Mouse (Mus musculus): ENCODE measurements around the gene Gm7029. TPM values are rescaled to one million over a fixed set of nuclear protein-coding genes. Genes with fewer than 3 reads are reported as not detected.
A peak's percentile ranks its signal among the peaks of the same experiment; 100 is the strongest.
"Not testable (repeated sequence)": the region's sequence is repeated elsewhere in the genome, so short reads cannot be mapped to it uniquely, and the experiment has no call there.

Gm7029 gene
- polyA plus RNA-seq, 2 experiments = not detected

- Histone ChIP-seq H3K4me2 (ENCODE audit: low read depth) (no peak overlapping the region), H3K4me3 (ENCODE audit: insufficient read depth in 1 of 2, low read depth in 2 of 2, low read length in 2 of 2) (no peak overlapping the region), H3K9me3 (ENCODE audit: control insufficient read depth, low read length) (no peaks in the 10 kb centered on the region), H3K9ac (replicated peaks) (no peak overlapping the region), H3K27me3 (ENCODE audit: control insufficient read depth, insufficient read depth, low read length) (no peaks in the 10 kb centered on the region), H3K4me1 (replicated peaks; ENCODE audit: control insufficient read depth in 2 of 2, insufficient read depth in 2 of 2, low read length in 1 of 2) (peaks cover 0 to 4% of the 10 kb centered on the region in 2 experiments; a peak in 1 of 4 replicates), H3K27ac (no peak overlapping the region), H3K36me3 (replicated peaks; ENCODE audit: control insufficient read depth, insufficient read depth, low read depth) (no peaks in the 10 kb centered on the region)
- WGBS (ENCODE audit: insufficient replicate concordance) = 28% methylated on average over 1 of the region's 1 CpGs
- DNase-seq (ENCODE audit: low read depth in 3 of 3, low spot score in 3 of 3) (no peak), ATAC-seq (ENCODE audit: insufficient read depth) (peak; percentile 50; the same call in 1 of the 2 replicates)
- TF ChIP-seq CTCF (IDR thresholded peaks at IDR 0.05; ENCODE audit: low read depth) (no peak), EP300 (IDR thresholded peaks at IDR 0.05; ENCODE audit: low read depth) (no peak)
These were observed 22.3 kb upstream of the Gm7029 start for GRCm38 (mm10) chr17:33851331-33851730.

- Histone ChIP-seq H3K9ac (replicated peaks) (no peak overlapping the region), H3K27ac (no peak overlapping the region), H3K4me1 (replicated peaks; ENCODE audit: control insufficient read depth in 2 of 2, insufficient read depth in 2 of 2, low read length in 1 of 2) (no peaks in the 10 kb centered on the region), H3K27me3 (ENCODE audit: control insufficient read depth, insufficient read depth, low read length) (no peaks in the 10 kb centered on the region), H3K36me3 (replicated peaks; ENCODE audit: control insufficient read depth, insufficient read depth, low read depth) (no peaks in the 10 kb centered on the region), H3K9me3 (ENCODE audit: control insufficient read depth, low read length) (no peaks in the 10 kb centered on the region), H3K4me2 (ENCODE audit: low read depth) (no peak overlapping the region), H3K4me3 (ENCODE audit: insufficient read depth in 1 of 2, low read depth in 2 of 2, low read length in 2 of 2) (no peak overlapping the region)
- ATAC-seq (ENCODE audit: insufficient read depth) = no peak
- no peak for TF ChIP-seq EP300 (IDR thresholded peaks at IDR 0.05; ENCODE audit: low read depth)
- TF ChIP-seq CTCF (IDR thresholded peaks at IDR 0.05; ENCODE audit: low read depth) = no peak
- WGBS (ENCODE audit: insufficient replicate concordance) = 69% methylated on average over 4 of the region's 4 CpGs
- no peak for DNase-seq (ENCODE audit: low read depth in 3 of 3, low spot score in 3 of 3)
These were observed 15.8 kb upstream of the Gm7029 start for GRCm38 (mm10) chr17:33857816-33858215.

DNA sequence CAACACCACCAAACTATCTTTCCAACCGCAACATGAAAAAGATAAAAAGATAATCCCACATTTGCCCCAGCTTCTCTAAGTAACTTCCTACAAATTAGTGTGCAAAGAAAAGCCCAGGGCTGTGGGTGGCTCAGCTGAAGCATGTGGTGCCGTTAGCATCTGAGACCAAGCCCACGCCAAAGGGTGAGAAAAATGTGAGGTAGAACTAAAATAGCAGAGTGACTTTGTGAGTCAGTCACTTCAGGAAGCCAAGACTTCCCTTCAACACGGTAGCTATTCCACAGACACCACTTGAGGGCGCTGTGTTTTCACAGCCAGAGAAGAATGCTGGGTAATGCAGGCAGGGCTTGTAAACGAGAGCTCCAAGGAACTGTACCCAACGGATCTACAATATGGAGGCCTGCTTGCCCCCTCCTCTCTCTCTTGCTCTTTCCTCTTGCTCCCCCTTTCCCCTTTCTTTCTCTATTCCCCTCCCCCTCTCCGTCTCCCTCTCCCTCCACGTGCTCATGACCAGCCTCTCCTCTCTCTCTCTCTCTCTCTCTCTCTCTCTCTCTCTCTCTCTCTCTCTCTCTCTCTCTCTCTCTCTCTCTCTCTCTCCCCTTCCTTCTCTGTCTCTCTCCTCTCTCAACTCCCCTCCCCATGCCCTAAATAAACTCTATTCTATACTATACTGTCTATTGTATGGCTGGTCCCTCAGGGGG lies 8.2 kb upstream of the Gm7029 start:
- ATAC-seq (ENCODE audit: insufficient read depth) = no peak
- 13% methylated on average over 9 of the region's 9 CpGs for WGBS (ENCODE audit: insufficient replicate concordance)
- no peak overlapping the region; a peak in 1 of 4 replicates for H3K4me3 ChIP-seq (ENCODE audit: insufficient read depth in 1 of 2, low read depth in 2 of 2, low read length in 2 of 2)

GRCm38 (mm10) chr17:33874411-33874810 lies 774 bp downstream of the Gm7029 start:
- no peak overlapping the region for H3K27ac ChIP-seq
- 90% methylated on average over 11 of the region's 11 CpGs for WGBS (ENCODE audit: insufficient replicate concordance)
- H3K4me2 ChIP-seq (ENCODE audit: low read depth) = no peak overlapping the region
- no peak overlapping the region for H3K4me3 ChIP-seq (ENCODE audit: insufficient read depth in 1 of 2, low read depth in 2 of 2, low read length in 2 of 2)
- H3K36me3 ChIP-seq (replicated peaks; ENCODE audit: control insufficient read depth, insufficient read depth, low read depth) = peaks cover 38% of the 10 kb centered on the region
- ATAC-seq (ENCODE audit: insufficient read depth) (no peak), DNase-seq (ENCODE audit: low read depth in 3 of 3, low spot score in 3 of 3) (no peak)
- no peaks in the 10 kb centered on the region for H3K27me3 ChIP-seq (ENCODE audit: control insufficient read depth, insufficient read depth, low read length)
- TF ChIP-seq EP300 (IDR thresholded peaks at IDR 0.05; ENCODE audit: low read depth) (no peak), CTCF (IDR thresholded peaks at IDR 0.05; ENCODE audit: low read depth) (no peak)
- H3K4me1 ChIP-seq (replicated peaks; ENCODE audit: control insufficient read depth in 2 of 2, insufficient read depth in 2 of 2, low read length in 1 of 2) = no peaks in the 10 kb centered on the region
- H3K9ac ChIP-seq (replicated peaks) = no peak overlapping the region
- no peaks in the 10 kb centered on the region for H3K9me3 ChIP-seq (ENCODE audit: control insufficient read depth, low read length)

More for the DNA sequence above, 8.2 kb upstream of the Gm7029 start:
- no peaks in the 10 kb centered on the region for H3K9me3 ChIP-seq (ENCODE audit: control insufficient read depth, low read length)
- H3K27ac ChIP-seq = no peak overlapping the region
- peak; percentile 60 to 72 (median 61) for DNase-seq (ENCODE audit: low read depth in 3 of 3, low spot score in 3 of 3)
- H3K9ac ChIP-seq (replicated peaks) = no peak overlapping the region
- no peaks in the 10 kb centered on the region for H3K36me3 ChIP-seq (replicated peaks; ENCODE audit: control insufficient read depth, insufficient read depth, low read depth)
- H3K27me3 ChIP-seq (ENCODE audit: control insufficient read depth, insufficient read depth, low read length) = no peaks in the 10 kb centered on the region
- peaks cover 0 to 5% of the 10 kb centered on the region in 2 experiments; a peak in 1 of 4 replicates for H3K4me1 ChIP-seq (replicated peaks; ENCODE audit: control insufficient read depth in 2 of 2, insufficient read depth in 2 of 2, low read length in 1 of 2)
- no peak overlapping the region; the same call in 1 of the 2 replicates for H3K4me2 ChIP-seq (ENCODE audit: low read depth)
- TF ChIP-seq EP300 (IDR thresholded peaks at IDR 0.05; ENCODE audit: low read depth) = no peak
- peak; percentile 86 for TF ChIP-seq CTCF (IDR thresholded peaks at IDR 0.05; ENCODE audit: low read depth)

- not testable (repeated sequence) for H3K27me3 ChIP-seq (ENCODE audit: control insufficient read depth, insufficient read depth, low read length); H3K4me1 ChIP-seq (replicated peaks; ENCODE audit: control insufficient read depth in 2 of 2, insufficient read depth in 2 of 2, low read length in 1 of 2); H3K9me3 ChIP-seq (ENCODE audit: control insufficient read depth, low read length); H3K4me3 ChIP-seq (ENCODE audit: insufficient read depth in 1 of 2, low read depth in 2 of 2, low read length in 2 of 2); H3K9ac ChIP-seq (replicated peaks); DNase-seq (ENCODE audit: low read depth in 3 of 3, low spot score in 3 of 3); H3K27ac ChIP-seq; H3K4me2 ChIP-seq (ENCODE audit: low read depth); ATAC-seq (ENCODE audit: insufficient read depth)
- WGBS (ENCODE audit: insufficient replicate concordance) = 82% methylated on average over 5 of the region's 5 CpGs
- H3K36me3 ChIP-seq (replicated peaks; ENCODE audit: control insufficient read depth, insufficient read depth, low read depth) = peaks cover 49% of the 10 kb centered on the region
- TF ChIP-seq CTCF (IDR thresholded peaks at IDR 0.05; ENCODE audit: low read depth) = peak; percentile 49; the same call in 1 of the 2 replicates
These were observed 2.2 kb downstream of the Gm7029 start for GRCm38 (mm10) chr17:33875797-33876196.

DNA sequence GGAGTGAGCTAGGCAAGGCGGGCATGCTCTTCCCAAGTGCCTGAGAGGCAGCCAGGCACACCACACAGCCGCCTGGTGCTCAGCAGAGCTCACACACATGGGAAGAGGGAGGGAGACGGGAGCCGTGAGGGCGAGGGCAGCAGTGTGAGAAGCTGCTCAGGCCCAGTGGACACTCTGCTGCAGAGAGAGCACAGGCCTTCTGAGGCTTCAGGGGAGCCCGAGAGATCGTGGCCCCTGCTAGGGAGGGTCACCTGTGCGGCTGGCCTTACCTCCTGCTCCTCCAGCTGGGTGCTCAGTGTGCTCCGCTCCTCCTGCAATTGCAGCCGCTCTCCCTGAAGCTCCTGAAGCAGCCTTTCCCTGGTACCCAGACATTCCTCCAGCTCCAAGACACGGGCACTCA lies 10.7 kb downstream of the Gm7029 start:
- not testable (repeated sequence) for H3K9ac ChIP-seq (replicated peaks); H3K4me3 ChIP-seq (ENCODE audit: insufficient read depth in 1 of 2, low read depth in 2 of 2, low read length in 2 of 2); H3K9me3 ChIP-seq (ENCODE audit: control insufficient read depth, low read length); DNase-seq (ENCODE audit: low read depth in 3 of 3, low spot score in 3 of 3); H3K27ac ChIP-seq; ATAC-seq (ENCODE audit: insufficient read depth); H3K27me3 ChIP-seq (ENCODE audit: control insufficient read depth, insufficient read depth, low read length); H3K4me2 ChIP-seq (ENCODE audit: low read depth)
- 90% methylated on average over 10 of the region's 11 CpGs for WGBS (ENCODE audit: insufficient replicate concordance)
- Histone ChIP-seq H3K36me3 (replicated peaks; ENCODE audit: control insufficient read depth, insufficient read depth, low read depth) (peaks cover 64% of the 10 kb centered on the region), H3K4me1 (replicated peaks; ENCODE audit: control insufficient read depth in 2 of 2, insufficient read depth in 2 of 2, low read length in 1 of 2) (peaks cover 10 to 15% of the 10 kb centered on the region in 2 experiments)

DNA sequence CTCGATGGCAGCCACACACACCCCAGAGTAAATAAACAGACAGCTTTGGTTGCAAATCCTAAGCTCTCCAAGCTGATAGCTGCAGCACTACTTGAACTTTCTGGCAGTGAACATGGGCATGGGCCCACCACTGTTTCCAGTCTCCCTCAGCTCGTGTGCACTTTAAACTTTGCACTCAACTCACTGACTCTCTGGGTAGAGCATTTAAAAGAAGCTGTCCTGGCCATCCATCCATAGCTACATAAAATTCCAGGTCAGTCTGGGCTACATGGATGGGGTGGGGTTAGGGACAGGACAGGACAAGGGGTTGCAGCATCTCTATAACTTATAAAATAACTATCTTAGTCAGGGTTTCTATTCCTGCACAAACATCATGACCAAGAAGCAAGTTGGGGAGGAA lies 14.2 kb downstream of the Gm7029 start:
- DNase-seq (ENCODE audit: low read depth in 3 of 3, low spot score in 3 of 3); H3K9me3 ChIP-seq (ENCODE audit: control insufficient read depth, low read length); H3K9ac ChIP-seq (replicated peaks); ATAC-seq (ENCODE audit: insufficient read depth); H3K27me3 ChIP-seq (ENCODE audit: control insufficient read depth, insufficient read depth, low read length); H3K27ac ChIP-seq: not testable (repeated sequence)
- peak overlapping the region in 1 of 2 experiments; percentile 85; a peak in 2 of 4 replicates for H3K4me3 ChIP-seq (ENCODE audit: insufficient read depth in 1 of 2, low read depth in 2 of 2, low read length in 2 of 2)
- peaks cover 10 to 15% of the 10 kb centered on the region in 2 experiments for H3K4me1 ChIP-seq (replicated peaks; ENCODE audit: control insufficient read depth in 2 of 2, insufficient read depth in 2 of 2, low read length in 1 of 2)
- H3K36me3 ChIP-seq (replicated peaks; ENCODE audit: control insufficient read depth, insufficient read depth, low read depth) = peaks cover 34% of the 10 kb centered on the region
- WGBS (ENCODE audit: insufficient replicate concordance) = 35% methylated on average over 2 of the region's 2 CpGs
- H3K4me2 ChIP-seq (ENCODE audit: low read depth) = peak overlapping the region; percentile 91

Measured in liver, embryonic 14.5 days (tissue).